Mouse (Mus musculus): ENCODE measurements at regions not wholly inside any gene's neighbourhood (a gene's known extent, or its start where the extent isn't known, plus 50 kb on each side); places are given as distances from the start of the nearest gene placed in this dataset.

DNA sequence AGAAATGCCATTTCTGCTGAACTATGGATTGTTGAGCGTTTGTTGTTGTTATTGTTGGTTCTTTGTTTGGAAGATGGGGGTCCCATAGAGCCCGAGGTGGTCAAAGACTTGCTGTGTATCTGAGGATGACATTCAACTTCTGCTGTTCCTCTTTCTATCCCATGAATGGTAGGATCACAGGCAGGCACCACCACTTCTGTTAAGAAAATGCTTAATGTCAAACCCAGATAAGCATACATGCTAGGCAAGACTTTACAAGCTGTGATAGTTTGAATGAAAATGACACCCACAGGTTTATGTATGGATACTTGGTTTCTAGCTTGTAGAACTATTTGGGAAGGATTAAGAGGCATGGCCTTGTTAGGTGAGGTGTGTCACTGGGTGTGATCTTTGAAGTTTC lies 330.2 kb upstream of the Trib2 start:
- TF ChIP-seq POLR2A (IDR thresholded peaks at IDR 0.05; ENCODE audit: borderline replicate concordance, extremely low read depth, insufficient read depth, insufficient read length, poor library complexity, severe bottlenecking) (no peak), CTCF (IDR thresholded peaks at IDR 0.05; ENCODE audit: borderline replicate concordance, extremely low read depth, insufficient read depth, insufficient read length) (no peak)

Data from brain, embryonic 14.5 days (tissue).